Mouse (Mus musculus): ENCODE results near the gene Fbxo46. TPM values are rescaled to one million over a fixed set of nuclear protein-coding genes. Genes with fewer than 3 reads are reported as not detected.
A peak's percentile ranks its signal among the peaks of the same experiment; 100 is the strongest.
"Not testable (repeated sequence)": the region's sequence is repeated elsewhere in the genome, so short reads cannot be mapped to it uniquely, and the experiment has no call there.

The Fbxo46 gene
- 1 to 10 TPM; 8.0 to 8.4 TPM for total RNA-seq (2021)
- long read RNA-seq, experiment 1, full-length matches to known transcripts = 6 of 7 reads
- long read RNA-seq, experiment 1, partial matches to known transcripts = 0 of 7 reads
- long read RNA-seq, experiment 1, other reads (novel, unspliced or antisense) = 1 of 7 reads
- long read RNA-seq, experiment 2, full-length matches to known transcripts = 3 of 4 reads
- long read RNA-seq, experiment 2, partial matches to known transcripts = 0 of 4 reads
- long read RNA-seq, experiment 2, other reads (novel, unspliced or antisense) = 1 of 4 reads

GRCm38 (mm10) chr7:19119631-19120429, at the start of gene Fbxo46:
Fbxo46 (plus strand) TSS chr7:19119859.
- DNase-seq (ENCODE audit: low spot score in 2 of 2) = peak; percentile 69 to 89

- not testable (repeated sequence) for DNase-seq (ENCODE audit: low spot score in 2 of 2)
Measured at GRCm38 (mm10) chr7:19071024-19071423, 48.6 kb upstream of the Fbxo46 start.

GRCm38 (mm10) chr7:19073504-19073903, 46.2 kb upstream of the Fbxo46 start:
- DNase-seq (ENCODE audit: low spot score in 2 of 2) = peak in 1 of 2 experiments; percentile 32

GRCm38 (mm10) chr7:19074494-19074893, 45.2 kb upstream of the Fbxo46 start:
- no peak for DNase-seq (ENCODE audit: low spot score in 2 of 2)

GRCm38 (mm10) chr7:19075231-19075630, 44.4 kb upstream of the Fbxo46 start:
- DNase-seq (ENCODE audit: low spot score in 2 of 2) = no peak

- peak; percentile 84 to 94 for DNase-seq (ENCODE audit: low spot score in 2 of 2)
Measured at GRCm38 (mm10) chr7:19075723-19076585, 43.7 kb upstream of the Fbxo46 start, which contains the start of gene Dmwd. Dmwd (plus strand) TSS chr7:19076227.

- DNase-seq (ENCODE audit: low spot score in 2 of 2) = peak in 1 of 2 experiments; percentile 25
Measured at GRCm38 (mm10) chr7:19076586-19076991, 43.1 kb upstream of the Fbxo46 start.

- DNase-seq (ENCODE audit: low spot score in 2 of 2) = no peak
Measured at GRCm38 (mm10) chr7:19077761-19078160, 41.9 kb upstream of the Fbxo46 start.

- no peak for DNase-seq (ENCODE audit: low spot score in 2 of 2)
Measured at GRCm38 (mm10) chr7:19078732-19079131, 40.9 kb upstream of the Fbxo46 start.

GRCm38 (mm10) chr7:19080451-19080950, 39.2 kb upstream of the Fbxo46 start:
- DNase-seq (ENCODE audit: low spot score in 2 of 2) = no peak

GRCm38 (mm10) chr7:19082171-19082570, 37.5 kb upstream of the Fbxo46 start:
- DNase-seq (ENCODE audit: low spot score in 2 of 2) = no peak

- peak in 1 of 2 experiments; percentile 57 for DNase-seq (ENCODE audit: low spot score in 2 of 2)
Measured at GRCm38 (mm10) chr7:19083096-19083495, 36.6 kb upstream of the Fbxo46 start.

GRCm38 (mm10) chr7:19083701-19084100, 36.0 kb upstream of the Fbxo46 start, which contains the start of gene Dmpk:
Dmpk (plus strand) TSS chr7:19083849.
- DNase-seq (ENCODE audit: low spot score in 2 of 2) = peak in 1 of 2 experiments; percentile 63

- peak in 1 of 2 experiments; percentile 55 for DNase-seq (ENCODE audit: low spot score in 2 of 2)
Measured at GRCm38 (mm10) chr7:19084277-19084771, 35.3 kb upstream of the Fbxo46 start.

- no peak for DNase-seq (ENCODE audit: low spot score in 2 of 2)
Measured at GRCm38 (mm10) chr7:19084921-19085473, 34.7 kb upstream of the Fbxo46 start.

- DNase-seq (ENCODE audit: low spot score in 2 of 2) = no peak
Measured at GRCm38 (mm10) chr7:19085495-19085894, 34.2 kb upstream of the Fbxo46 start.

GRCm38 (mm10) chr7:19086042-19086441, 33.6 kb upstream of the Fbxo46 start:
- no peak for DNase-seq (ENCODE audit: low spot score in 2 of 2)

- no peak for DNase-seq (ENCODE audit: low spot score in 2 of 2)
Measured at GRCm38 (mm10) chr7:19086760-19087159, 32.9 kb upstream of the Fbxo46 start.

GRCm38 (mm10) chr7:19088813-19089212, 30.8 kb upstream of the Fbxo46 start:
- DNase-seq (ENCODE audit: low spot score in 2 of 2) = peak in 1 of 2 experiments; percentile 73

- no peak for DNase-seq (ENCODE audit: low spot score in 2 of 2)
Measured at GRCm38 (mm10) chr7:19091913-19092312, 27.7 kb upstream of the Fbxo46 start.
